Mouse (Mus musculus): ENCODE results near the gene Milr1. TPM values are rescaled to one million over a fixed set of nuclear protein-coding genes. Genes with fewer than 3 reads are reported as not detected.

The Milr1 gene
- polyA plus RNA-seq, 2 experiments, result 2.2 to 3.0 TPM

DNA sequence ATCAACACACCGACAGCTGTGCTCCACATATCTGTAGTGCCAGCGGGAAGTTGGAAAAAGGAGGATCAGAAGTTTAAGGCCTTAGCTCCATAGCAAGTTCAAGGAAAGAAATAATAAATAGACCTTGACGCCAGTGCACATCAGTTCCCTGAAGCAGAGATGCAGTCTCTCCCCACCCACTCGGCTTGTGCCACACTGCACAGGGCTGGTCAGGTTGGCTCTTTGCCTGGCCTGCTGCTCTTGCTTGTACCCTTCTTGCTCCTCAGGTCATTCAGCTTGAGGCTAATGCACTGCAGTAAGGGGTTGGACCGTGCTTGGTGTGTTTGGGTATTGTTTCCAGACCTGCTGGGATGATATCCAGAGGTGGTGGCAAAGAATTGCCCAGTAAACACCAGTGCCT is 9.5 kb downstream of the Milr1 start:
- no peaks in the 10 kb centered on the region for H3K9me3 ChIP-seq (ENCODE audit: control insufficient read depth, low read length)
- ATAC-seq (ENCODE audit: insufficient read depth) (no peak), DNase-seq (ENCODE audit: low read depth in 3 of 3, low spot score in 3 of 3) (no peak)
- H3K4me1 ChIP-seq (replicated peaks; ENCODE audit: control insufficient read depth in 2 of 2, insufficient read depth in 2 of 2, low read length in 1 of 2), result peaks cover 0 to 16% of the 10 kb centered on the region in 2 experiments; a peak in 2 of 4 replicates
- H3K27ac ChIP-seq, result no peak overlapping the region
- no peak for TF ChIP-seq EP300 (IDR thresholded peaks at IDR 0.05; ENCODE audit: low read depth)
- no peak for TF ChIP-seq CTCF (IDR thresholded peaks at IDR 0.05; ENCODE audit: low read depth)
- H3K27me3 ChIP-seq (ENCODE audit: control insufficient read depth, insufficient read depth, low read length), result no peaks in the 10 kb centered on the region
- no peak overlapping the region for H3K4me2 ChIP-seq (ENCODE audit: low read depth)
- no peak overlapping the region for H3K9ac ChIP-seq (replicated peaks)
- no peaks in the 10 kb centered on the region for H3K36me3 ChIP-seq (replicated peaks; ENCODE audit: control insufficient read depth, insufficient read depth, low read depth)
- no peak overlapping the region for H3K4me3 ChIP-seq (ENCODE audit: insufficient read depth in 1 of 2, low read depth in 2 of 2, low read length in 2 of 2)
- WGBS (ENCODE audit: insufficient replicate concordance), result 70% methylated on average over 5 of the region's 5 CpGs

DNA sequence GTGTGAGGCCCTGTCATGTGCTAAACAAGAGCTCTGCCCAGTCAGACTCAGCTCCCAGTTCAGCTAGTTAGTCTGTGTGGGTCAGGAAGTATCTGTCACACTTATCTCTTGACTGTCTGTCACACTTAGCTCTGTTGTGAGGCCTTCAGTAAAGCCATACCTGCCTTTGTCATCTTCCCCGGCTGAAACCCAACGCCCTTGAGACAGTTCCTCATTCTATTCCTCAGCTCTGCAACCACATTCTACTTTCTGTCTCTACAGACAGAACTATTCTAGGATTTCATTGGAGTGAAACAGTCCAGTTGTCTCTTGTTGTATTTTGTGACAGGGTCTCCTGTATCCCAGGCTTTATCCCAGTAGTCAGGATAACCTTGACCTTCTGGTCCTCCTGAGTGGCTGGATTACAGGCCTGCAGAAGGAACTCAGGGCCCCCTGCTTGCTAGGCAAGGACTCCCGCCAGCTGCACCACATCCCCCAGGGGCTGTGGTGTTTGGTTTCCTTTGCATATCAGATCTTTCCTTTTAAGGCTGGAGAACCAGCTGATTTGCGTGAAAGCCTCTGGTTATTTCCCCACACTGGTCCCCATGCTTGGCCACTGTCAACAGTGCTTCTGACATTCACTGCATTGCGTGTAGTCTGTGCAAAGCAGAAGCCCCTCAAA is 11.2 kb downstream of the Milr1 start:
- 0 out of 2 replicates have a peak, but pooled peaks have one; percentile 24 for ATAC-seq (ENCODE audit: insufficient read depth)
- no peak overlapping the region for H3K4me2 ChIP-seq (ENCODE audit: low read depth)

DNA sequence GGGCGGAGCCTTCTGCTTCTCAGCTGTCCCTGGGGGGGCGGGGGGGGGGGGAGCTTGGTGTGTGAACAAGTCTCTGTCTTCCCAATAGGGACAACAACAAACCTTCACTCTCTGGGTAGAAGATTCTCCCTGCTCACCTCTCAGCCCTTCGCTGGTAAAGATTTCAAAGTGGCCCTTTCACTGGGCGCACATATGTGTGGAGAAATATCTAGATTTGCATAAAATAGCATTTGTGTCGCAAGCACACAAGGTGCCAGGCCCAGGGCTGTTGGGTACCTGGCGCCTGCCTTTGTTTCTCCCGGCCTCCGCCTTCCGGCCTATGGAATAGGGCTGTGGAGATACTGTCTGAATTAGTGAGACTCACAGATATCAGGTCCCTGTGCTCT is 11.8 kb downstream of the Milr1 start:
- Histone ChIP-seq H3K4me1 (replicated peaks; ENCODE audit: control insufficient read depth in 2 of 2, insufficient read depth in 2 of 2, low read length in 1 of 2) (peaks cover 0 to 13% of the 10 kb centered on the region in 2 experiments; a peak in 2 of 4 replicates), H3K27me3 (ENCODE audit: control insufficient read depth, insufficient read depth, low read length) (no peaks in the 10 kb centered on the region), H3K27ac (no peak overlapping the region), H3K9ac (replicated peaks) (no peak overlapping the region), H3K36me3 (replicated peaks; ENCODE audit: control insufficient read depth, insufficient read depth, low read depth) (peaks cover 14% of the 10 kb centered on the region), H3K9me3 (ENCODE audit: control insufficient read depth, low read length) (no peaks in the 10 kb centered on the region), H3K4me2 (ENCODE audit: low read depth) (no peak overlapping the region), H3K4me3 (ENCODE audit: insufficient read depth in 1 of 2, low read depth in 2 of 2, low read length in 2 of 2) (no peak overlapping the region)
- 47% methylated on average over 9 of the region's 9 CpGs for WGBS (ENCODE audit: insufficient replicate concordance)
- TF ChIP-seq CTCF (IDR thresholded peaks at IDR 0.05; ENCODE audit: low read depth) (no peak), EP300 (IDR thresholded peaks at IDR 0.05; ENCODE audit: low read depth) (no peak)
- ATAC-seq (ENCODE audit: insufficient read depth), result no peak
- no peak for DNase-seq (ENCODE audit: low read depth in 3 of 3, low spot score in 3 of 3)

More for the DNA sequence above, 11.2 kb downstream of the Milr1 start:
- no peak for DNase-seq (ENCODE audit: low read depth in 3 of 3, low spot score in 3 of 3)
- Histone ChIP-seq H3K4me3 (ENCODE audit: insufficient read depth in 1 of 2, low read depth in 2 of 2, low read length in 2 of 2) (no peak overlapping the region), H3K27me3 (ENCODE audit: control insufficient read depth, insufficient read depth, low read length) (no peaks in the 10 kb centered on the region), H3K9ac (replicated peaks) (no peak overlapping the region), H3K4me1 (replicated peaks; ENCODE audit: control insufficient read depth in 2 of 2, insufficient read depth in 2 of 2, low read length in 1 of 2) (peaks cover 0 to 16% of the 10 kb centered on the region in 2 experiments; a peak in 2 of 4 replicates), H3K36me3 (replicated peaks; ENCODE audit: control insufficient read depth, insufficient read depth, low read depth) (peaks cover 9% of the 10 kb centered on the region), H3K27ac (no peak overlapping the region), H3K9me3 (ENCODE audit: control insufficient read depth, low read length) (no peaks in the 10 kb centered on the region)
- no peak for TF ChIP-seq EP300 (IDR thresholded peaks at IDR 0.05; ENCODE audit: low read depth)
- no peak for TF ChIP-seq CTCF (IDR thresholded peaks at IDR 0.05; ENCODE audit: low read depth)
- WGBS (ENCODE audit: insufficient replicate concordance), result 10% methylated on average over 5 of the region's 5 CpGs

DNA sequence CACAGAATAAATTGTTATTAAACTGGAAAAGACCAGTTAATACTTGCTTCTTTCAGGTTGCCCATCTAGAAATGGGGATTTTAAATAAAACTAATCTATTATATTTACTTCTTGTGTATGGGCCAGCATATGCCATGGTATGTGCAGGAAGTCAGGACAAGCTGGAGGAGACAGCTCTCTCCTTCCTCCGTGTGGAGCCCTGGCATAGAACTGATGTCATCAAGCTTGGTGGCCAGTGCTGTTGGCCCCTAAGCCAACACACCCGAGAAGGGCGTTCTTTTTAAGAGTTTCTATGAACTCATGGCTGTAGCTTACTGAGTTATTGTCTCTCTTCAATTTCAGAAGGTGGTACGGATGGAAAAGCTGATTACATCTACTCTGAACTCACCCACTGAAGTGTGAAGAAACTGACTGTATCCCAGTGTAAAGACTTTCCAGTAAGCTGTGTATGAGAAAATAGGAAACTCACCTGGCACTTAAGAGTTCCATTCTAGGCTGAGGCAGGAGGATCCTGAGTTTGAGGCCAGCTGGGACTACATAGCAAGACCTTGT is 15.7 kb downstream of the Milr1 start:
- no peaks in the 10 kb centered on the region for H3K9me3 ChIP-seq (ENCODE audit: control insufficient read depth, low read length)
- TF ChIP-seq EP300 (IDR thresholded peaks at IDR 0.05; ENCODE audit: low read depth) (no peak), CTCF (IDR thresholded peaks at IDR 0.05; ENCODE audit: low read depth) (no peak)
- WGBS (ENCODE audit: insufficient replicate concordance), result 79% methylated on average over 4 of the region's 4 CpGs
- H3K27ac ChIP-seq, result no peak overlapping the region
- peaks cover 0 to 11% of the 10 kb centered on the region in 2 experiments; a peak in 2 of 4 replicates for H3K4me1 ChIP-seq (replicated peaks; ENCODE audit: control insufficient read depth in 2 of 2, insufficient read depth in 2 of 2, low read length in 1 of 2)
- H3K4me3 ChIP-seq (ENCODE audit: insufficient read depth in 1 of 2, low read depth in 2 of 2, low read length in 2 of 2), result no peak overlapping the region
- DNase-seq (ENCODE audit: low read depth in 3 of 3, low spot score in 3 of 3) (no peak), ATAC-seq (ENCODE audit: insufficient read depth) (no peak)
- no peaks in the 10 kb centered on the region for H3K27me3 ChIP-seq (ENCODE audit: control insufficient read depth, insufficient read depth, low read length)
- H3K9ac ChIP-seq (replicated peaks), result no peak overlapping the region
- H3K4me2 ChIP-seq (ENCODE audit: low read depth), result no peak overlapping the region
- H3K36me3 ChIP-seq (replicated peaks; ENCODE audit: control insufficient read depth, insufficient read depth, low read depth), result peaks cover 41% of the 10 kb centered on the region

DNA sequence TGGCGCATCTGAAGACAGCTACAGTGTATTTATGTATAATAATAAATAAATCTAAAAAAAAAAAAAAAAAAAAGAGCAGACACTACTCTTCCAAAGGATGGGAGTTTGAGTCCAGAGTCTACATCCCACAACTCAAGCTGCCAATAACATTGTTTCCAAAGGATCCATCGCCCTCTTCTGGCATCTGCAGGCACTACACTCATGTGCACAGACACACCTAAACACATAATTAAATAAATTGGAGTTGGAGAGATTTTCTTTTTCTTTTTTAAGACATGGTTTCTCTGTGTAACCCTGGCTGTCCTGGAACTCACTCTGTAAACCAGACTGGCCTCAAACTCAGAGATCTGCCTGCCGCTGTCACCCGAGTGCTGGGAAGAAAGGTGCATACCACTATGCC is 16.5 kb downstream of the Milr1 start:
- DNase-seq (ENCODE audit: low read depth in 3 of 3, low spot score in 3 of 3) (no peak), ATAC-seq (ENCODE audit: insufficient read depth) (no peak)
- Histone ChIP-seq H3K9ac (replicated peaks) (no peak overlapping the region), H3K4me1 (replicated peaks; ENCODE audit: control insufficient read depth in 2 of 2, insufficient read depth in 2 of 2, low read length in 1 of 2) (peaks cover 0 to 8% of the 10 kb centered on the region in 2 experiments; a peak in 2 of 4 replicates), H3K4me3 (ENCODE audit: insufficient read depth in 1 of 2, low read depth in 2 of 2, low read length in 2 of 2) (no peak overlapping the region), H3K36me3 (replicated peaks; ENCODE audit: control insufficient read depth, insufficient read depth, low read depth) (peaks cover 47% of the 10 kb centered on the region), H3K9me3 (ENCODE audit: control insufficient read depth, low read length) (no peaks in the 10 kb centered on the region), H3K4me2 (ENCODE audit: low read depth) (no peak overlapping the region), H3K27ac (no peak overlapping the region), H3K27me3 (ENCODE audit: control insufficient read depth, insufficient read depth, low read length) (no peaks in the 10 kb centered on the region)
- no peak for TF ChIP-seq EP300 (IDR thresholded peaks at IDR 0.05; ENCODE audit: low read depth)
- peak; percentile 45 for TF ChIP-seq CTCF (IDR thresholded peaks at IDR 0.05; ENCODE audit: low read depth)
- WGBS (ENCODE audit: insufficient replicate concordance), result 84% methylated on average over 4 of the region's 4 CpGs
